Mouse (Mus musculus) liver, embryonic 11.5 days (tissue): Measurements from ENCODE around the gene Sarm1. TPM values are rescaled to one million over a fixed set of nuclear protein-coding genes. Genes with fewer than 3 reads are reported as not detected.
A peak's percentile ranks its signal among the peaks of the same experiment; 100 is the strongest.

Source experiments
- ATAC-seq: fragments of 200-750 bp; cut with Nextera tagmentation; replicated peaks from 2 replicates; pipeline ENCODE4 v1.8.0; 2017; ENCODE audit warnings: moderate number of reproducible peaks, mild to moderate bottlenecking, moderate TSS enrichment, moderate library complexity; ENCODE audit not compliant: low FRiP score
- DNase-seq: peaks from one replicate; pipeline ENCODE4 v3.0.0-alpha.2; 2017; ENCODE audit warnings: low spot score
- H3K27ac ChIP-seq: fragments of 300-500 bp; sonication (generic); 2 replicates; pipeline ENCODE4 v1.5.1; 2014; ENCODE audit warnings: mild to moderate bottlenecking, low read depth, low read length, control low read depth
- H3K27me3 ChIP-seq: fragments of 300-500 bp; sonication (generic); replicated peaks from 2 replicates; pipeline ENCODE4 v1.6.1; 2014; ENCODE audit warnings: low read length, mixed read lengths; ENCODE audit not compliant: control insufficient read depth, insufficient read depth
- H3K36me3 ChIP-seq: fragments of 300-500 bp; sonication (generic); 2 replicates; pipeline ENCODE4 v1.6.1; 2014; ENCODE audit warnings: mild to moderate bottlenecking, low read length, moderate library complexity, mixed read lengths; ENCODE audit not compliant: control insufficient read depth, insufficient read depth
- H3K4me1 ChIP-seq: fragments of 300-500 bp; sonication (generic); replicated peaks from 2 replicates; pipeline ENCODE4 v1.6.1; 2014; ENCODE audit warnings: low read length, mixed read lengths; ENCODE audit not compliant: control insufficient read depth, insufficient read depth
- H3K4me2 ChIP-seq: fragments of 300-500 bp; sonication (generic); 2 replicates; pipeline ENCODE4 v1.6.1; 2014; ENCODE audit warnings: mild to moderate bottlenecking, control low read depth, moderate library complexity
- H3K4me3 ChIP-seq: fragments of 300-500 bp; sonication (generic); 2 replicates; pipeline ENCODE4 v1.5.1; 2014; ENCODE audit warnings: low read depth, low read length, control low read depth
- H3K9ac ChIP-seq: fragments of 300-500 bp; sonication (generic); 2 replicates; pipeline ENCODE4 v1.6.1; 2014; ENCODE audit warnings: low read depth, low read length, control low read depth
- H3K9me3 ChIP-seq: fragments of 300-500 bp; sonication (generic); 2 replicates; pipeline ENCODE4 v1.6.1; 2016; ENCODE audit warnings: low read length, inconsistent platforms, mixed read lengths; ENCODE audit not compliant: control insufficient read depth
- WGBS: fragments of 180-500 bp; shearing (Covaris S2); extraction: QIAGEN DNeasy Blood & Tissue Kit; methylation state at CpG from one replicate; pipeline ENCODE4 v1.1.7; 2014; 5-methylcytosine and 5-hydroxymethylcytosine counted together
- polyA plus RNA-seq: library from polyadenylated mRNA; unstranded; fragments of >200 nt; fragmentation: Nextera tagmentation; extraction: Ambion mirVana; gene quantifications from 2 replicates; pipeline ENCODE4 v1.2.1, GENCODE M21; 2014

Gene Sarm1
- polyA plus RNA-seq, 1 experiment from 2014 or later = 0.71 TPM

- no peak overlapping the region for H3K27ac ChIP-seq
- H3K9me3 ChIP-seq = no peaks in the 10 kb centered on the region
- ATAC-seq = no peak
- no peaks in the 10 kb centered on the region for H3K4me1 ChIP-seq
- no peaks in the 10 kb centered on the region for H3K36me3 ChIP-seq
- 77% methylated on average over 5 of the region's 5 CpGs for WGBS
- DNase-seq = no peak
- no peak overlapping the region for H3K4me3 ChIP-seq
- H3K9ac ChIP-seq = no peak overlapping the region
- H3K4me2 ChIP-seq = no peak overlapping the region
- H3K27me3 ChIP-seq = no peaks in the 10 kb centered on the region
Measured at GRCm38 (mm10) chr11:78443115-78443514, 54.4 kb downstream of the Sarm1 start.

- 63% methylated on average over 3 of the region's 3 CpGs for WGBS
- H3K9ac ChIP-seq = no peak overlapping the region
- H3K9me3 ChIP-seq = no peaks in the 10 kb centered on the region
- no peaks in the 10 kb centered on the region for H3K36me3 ChIP-seq
- H3K4me1 ChIP-seq = peaks cover 5% of the 10 kb centered on the region
- H3K4me2 ChIP-seq = no peak overlapping the region
- ATAC-seq (no peak), DNase-seq (no peak)
- H3K27ac ChIP-seq = no peak overlapping the region
- H3K27me3 ChIP-seq = no peaks in the 10 kb centered on the region
- no peak overlapping the region for H3K4me3 ChIP-seq
Measured at GRCm38 (mm10) chr11:78438399-78438930, 59.1 kb downstream of the Sarm1 start.

- H3K4me3 ChIP-seq = no peak overlapping the region
- peaks cover 5% of the 10 kb centered on the region for H3K4me1 ChIP-seq
- H3K9ac ChIP-seq = no peak overlapping the region
- no peak overlapping the region for H3K27ac ChIP-seq
- no peaks in the 10 kb centered on the region for H3K9me3 ChIP-seq
- no peaks in the 10 kb centered on the region for H3K36me3 ChIP-seq
- DNase-seq (no peak), ATAC-seq (no peak)
- WGBS = 82% methylated on average over 7 of the region's 7 CpGs
- H3K27me3 ChIP-seq = no peaks in the 10 kb centered on the region
- H3K4me2 ChIP-seq = no peak overlapping the region
Measured at GRCm38 (mm10) chr11:78437182-78437581, 60.4 kb downstream of the Sarm1 start.

GRCm38 (mm10) chr11:78435776-78436349 is 61.7 kb downstream of the Sarm1 start:
- Histone ChIP-seq H3K4me2 (peak overlapping the region; percentile 40), H3K9ac (0 out of 2 replicates have a peak overlapping the region, but pooled peaks have one; percentile 14), H3K9me3 (no peaks in the 10 kb centered on the region), H3K4me1 (peaks cover 5% of the 10 kb centered on the region), H3K27ac (no peak overlapping the region), H3K4me3 (peak overlapping the region; percentile 3; the same call in 1 of the 2 replicates), H3K27me3 (no peaks in the 10 kb centered on the region), H3K36me3 (no peaks in the 10 kb centered on the region)
- 9% methylated on average over 19 of the region's 19 CpGs for WGBS
- DNase-seq = peak; percentile 68
- no peak for ATAC-seq

- no peaks in the 10 kb centered on the region; the same call in 1 of the 2 replicates for H3K27me3 ChIP-seq
- WGBS = 27% methylated on average over 4 of the region's 4 CpGs
- ATAC-seq = no peak
Measured at GRCm38 (mm10) chr11:78434052-78434451, 63.5 kb downstream of the Sarm1 start.

GRCm38 (mm10) chr11:78431176-78431575 is 66.4 kb downstream of the Sarm1 start:
- WGBS = 78% methylated on average over 10 of the region's 10 CpGs
- Histone ChIP-seq H3K4me1 (peaks cover 5% of the 10 kb centered on the region), H3K36me3 (no peaks in the 10 kb centered on the region), H3K4me2 (no peak overlapping the region), H3K27me3 (no peaks in the 10 kb centered on the region; the same call in 1 of the 2 replicates), H3K4me3 (no peak overlapping the region), H3K27ac (no peak overlapping the region), H3K9ac (no peak overlapping the region), H3K9me3 (no peaks in the 10 kb centered on the region)
- DNase-seq (no peak), ATAC-seq (no peak)

More at GRCm38 (mm10) chr11:78434052-78434451, 63.5 kb downstream of the Sarm1 start:
- Histone ChIP-seq H3K9me3 (no peaks in the 10 kb centered on the region), H3K4me2 (no peak overlapping the region), H3K4me1 (peaks cover 5% of the 10 kb centered on the region), H3K36me3 (no peaks in the 10 kb centered on the region), H3K9ac (no peak overlapping the region), H3K27ac (no peak overlapping the region), H3K4me3 (no peak overlapping the region)
- DNase-seq = no peak

- no peak for DNase-seq
- Histone ChIP-seq H3K27me3 (no peaks in the 10 kb centered on the region; the same call in 1 of the 2 replicates), H3K4me2 (no peak overlapping the region), H3K36me3 (no peaks in the 10 kb centered on the region), H3K9ac (no peak overlapping the region), H3K9me3 (no peaks in the 10 kb centered on the region), H3K27ac (no peak overlapping the region), H3K4me1 (no peaks in the 10 kb centered on the region; the same call in 1 of the 2 replicates), H3K4me3 (no peak overlapping the region)
- ATAC-seq = no peak
- WGBS = 47% methylated on average over 11 of the region's 11 CpGs
Measured at GRCm38 (mm10) chr11:78430195-78430878, 67.2 kb downstream of the Sarm1 start.

GRCm38 (mm10) chr11:78428309-78428708 is 69.2 kb downstream of the Sarm1 start:
- Histone ChIP-seq H3K9me3 (no peaks in the 10 kb centered on the region), H3K27me3 (no peaks in the 10 kb centered on the region; the same call in 1 of the 2 replicates), H3K4me1 (no peaks in the 10 kb centered on the region; the same call in 1 of the 2 replicates), H3K4me2 (no peak overlapping the region), H3K27ac (no peak overlapping the region), H3K4me3 (no peak overlapping the region), H3K9ac (no peak overlapping the region), H3K36me3 (no peaks in the 10 kb centered on the region)
- no peak for ATAC-seq
- WGBS = 74% methylated on average over 5 of the region's 5 CpGs
- DNase-seq = no peak
